Mouse (Mus musculus) left cerebral cortex, adult 2 months (tissue): ENCODE data around the gene Midn. TPM values are rescaled to one million over a fixed set of nuclear protein-coding genes. Genes with fewer than 3 reads are reported as not detected.
A peak's percentile ranks its signal among the peaks of the same experiment; 100 is the strongest.

Source experiments
- DNase-seq, 2 experiments: peaks; one replicate each; pipeline ENCODE4 v3.0.0; 2021 to 2022; ENCODE audit warnings: low spot score in 2 of 2, mixed read lengths in 1 of 2; ENCODE audit errors: extremely low spot score in 1 of 2
- H3K27ac ChIP-seq: fragments of 200-600 bp; 2 replicates; pipeline ENCODE4 v1.8.1; 2022
- H3K4me3 ChIP-seq: fragments of 200-600 bp; 2 replicates; pipeline ENCODE4 v1.8.1; 2022
- CTCF ChIP-seq: fragments of 200-600 bp; IDR thresholded peaks from 2 replicates; pipeline ENCODE4 v1.8.1; 2022; ENCODE audit warnings: antibody characterized with exemption, mild to moderate bottlenecking, moderate library complexity
- intact Hi-C: fragments of 180-260 bp; cut with DNase I; formaldehyde crosslinking; loops from one replicate; pipeline ENCODE4 v1.15.1; 2025
- long read RNA-seq, 2 experiments: library from polyadenylated mRNA; stranded (forward); transcript quantifications; one replicate each; pipeline ENCODE4 v2.0.0; 2021; ENCODE audit warnings: borderline mapping rate in 2 of 2
- total RNA-seq, 2 experiments: library from RNA; stranded (reverse); gene quantifications; 2 replicates each; pipeline ENCODE4 v1.2.3; 2021

The Midn gene
- total RNA-seq: 100 to 1,000 TPM in 1 of 2 experiments, 10 to 100 TPM in 1; 80.7 to 127 TPM
- long read RNA-seq, experiment 1, partial matches to known transcripts: 1 of 2 reads
- long read RNA-seq, experiment 1, other reads (novel, unspliced or antisense): 1 of 2 reads
- long read RNA-seq, experiment 2, partial matches to known transcripts: 0 of 7 reads
- long read RNA-seq, experiment 2, other reads (novel, unspliced or antisense): 7 of 7 reads

- peak within 1 kb of the TSS; percentile 95 for H3K4me3 ChIP-seq
- TF ChIP-seq CTCF: peak; percentile 57
- intact Hi-C loops: no loop called here
- DNase-seq: peak; percentile 75 to 77
- peak within 1 kb of the TSS; percentile 100 for H3K27ac ChIP-seq
These were observed at the start of gene Midn for GRCm38 (mm10) chr10:80147719-80148601. TSS of gene Midn (plus strand) at chr10:80148272.

- no peak for TF ChIP-seq CTCF
- intact Hi-C loops: no loop called here
- DNase-seq: no peak
- Histone ChIP-seq H3K4me3 (no peak overlapping the region), H3K27ac (no peak overlapping the region)
These were observed 49.4 kb upstream of the Midn start for GRCm38 (mm10) chr10:80098630-80099029.

GRCm38 (mm10) chr10:80100982-80101381, 47.1 kb upstream of the Midn start:
- no peak overlapping the region for H3K4me3 ChIP-seq
- no peak overlapping the region for H3K27ac ChIP-seq
- intact Hi-C loops: no loop called here
- no peak for TF ChIP-seq CTCF
- DNase-seq: no peak

- Histone ChIP-seq H3K27ac (peak overlapping the region; percentile 93), H3K4me3 (peak overlapping the region; percentile 98)
- intact Hi-C loops: no loop called here
- no peak for TF ChIP-seq CTCF
- peak; percentile 82 to 85 for DNase-seq
These were observed 45.7 kb upstream of the Midn start for GRCm38 (mm10) chr10:80102216-80102915.

- H3K4me3 ChIP-seq: no peak overlapping the region
- no peak for DNase-seq
- intact Hi-C loops: no loop called here
- H3K27ac ChIP-seq: peak overlapping the region; percentile 93
- TF ChIP-seq CTCF: no peak
These were observed 45.0 kb upstream of the Midn start for GRCm38 (mm10) chr10:80103032-80103431.

- intact Hi-C loops: no loop called here
- H3K4me3 ChIP-seq: no peak overlapping the region
- DNase-seq: no peak
- no peak for TF ChIP-seq CTCF
- no peak overlapping the region for H3K27ac ChIP-seq
These were observed 43.9 kb upstream of the Midn start for GRCm38 (mm10) chr10:80104181-80104580.

- H3K27ac ChIP-seq: no peak within 1 kb of the TSS
- no peak within 1 kb of the TSS for H3K4me3 ChIP-seq
- TF ChIP-seq CTCF: no peak
- intact Hi-C loops: no loop called here
- DNase-seq: no peak
These were observed 42.6 kb upstream of the Midn start, which contains the start of gene Sbno2 for GRCm38 (mm10) chr10:80105460-80105859. TSS of gene Sbno2 (minus strand) at chr10:80105571.

GRCm38 (mm10) chr10:80105926-80106325, 42.1 kb upstream of the Midn start:
- no peak overlapping the region for H3K27ac ChIP-seq
- no peak for DNase-seq
- no peak overlapping the region for H3K4me3 ChIP-seq
- no peak for TF ChIP-seq CTCF
- intact Hi-C loops: no loop called here

- intact Hi-C loops: no loop called here
- no peak overlapping the region for H3K27ac ChIP-seq
- H3K4me3 ChIP-seq: no peak overlapping the region
- no peak for TF ChIP-seq CTCF
- DNase-seq: no peak
These were observed 40.4 kb upstream of the Midn start for GRCm38 (mm10) chr10:80107678-80108077.

- Histone ChIP-seq H3K27ac (peak overlapping the region; percentile 83), H3K4me3 (peak overlapping the region; percentile 64)
- intact Hi-C loops: loop anchor here (2.0 kb wide), 2 partner anchors 60 to 130 kb away; partner anchors contain the start of gene Tmem259
- peak; percentile 98 for TF ChIP-seq CTCF
- peak; percentile 85 to 92 for DNase-seq
These were observed 33.5 kb upstream of the Midn start for GRCm38 (mm10) chr10:80114341-80115284.
